Mouse (Mus musculus): ENCODE data around the gene Snx9.

Snx9 gene

GRCm38 (mm10) chr17:5806823-5807222 is 34.3 kb upstream of the Snx9 start:
- no peak for DNase-seq (ENCODE audit: low read depth)

GRCm38 (mm10) chr17:5807847-5808386 is 33.2 kb upstream of the Snx9 start:
- no peak for DNase-seq (ENCODE audit: low read depth)

- no peak for DNase-seq (ENCODE audit: low read depth)
Measured at GRCm38 (mm10) chr17:5813863-5814640, 27.1 kb upstream of the Snx9 start.

- no peak for DNase-seq (ENCODE audit: low read depth)
Measured at GRCm38 (mm10) chr17:5814641-5814920, 26.5 kb upstream of the Snx9 start.

GRCm38 (mm10) chr17:5817871-5818270 is 23.3 kb upstream of the Snx9 start:
- DNase-seq (ENCODE audit: low read depth), result no peak

- no peak for DNase-seq (ENCODE audit: low read depth)
Measured at GRCm38 (mm10) chr17:5819105-5819504, 22.0 kb upstream of the Snx9 start.

GRCm38 (mm10) chr17:5819799-5820201 is 21.3 kb upstream of the Snx9 start:
- no peak for DNase-seq (ENCODE audit: low read depth)

- no peak for DNase-seq (ENCODE audit: low read depth)
Measured at GRCm38 (mm10) chr17:5822541-5822940, 18.6 kb upstream of the Snx9 start.

GRCm38 (mm10) chr17:5823032-5823431 is 18.1 kb upstream of the Snx9 start:
- DNase-seq (ENCODE audit: low read depth), result no peak

- no peak for DNase-seq (ENCODE audit: low read depth)
Measured at GRCm38 (mm10) chr17:5827836-5828582, 13.1 kb upstream of the Snx9 start.

- no peak for DNase-seq (ENCODE audit: low read depth)
Measured at GRCm38 (mm10) chr17:5828583-5828836, 12.6 kb upstream of the Snx9 start.

GRCm38 (mm10) chr17:5828944-5829343 is 12.2 kb upstream of the Snx9 start:
- no peak for DNase-seq (ENCODE audit: low read depth)

GRCm38 (mm10) chr17:5829930-5830329 is 11.2 kb upstream of the Snx9 start:
- DNase-seq (ENCODE audit: low read depth), result no peak

GRCm38 (mm10) chr17:5830382-5830781 is 10.7 kb upstream of the Snx9 start:
- DNase-seq (ENCODE audit: low read depth), result no peak

GRCm38 (mm10) chr17:5830832-5831231 is 10.3 kb upstream of the Snx9 start:
- DNase-seq (ENCODE audit: low read depth), result no peak

GRCm38 (mm10) chr17:5831257-5831806 is 9.8 kb upstream of the Snx9 start:
- no peak for DNase-seq (ENCODE audit: low read depth)

GRCm38 (mm10) chr17:5834166-5834565 is 7.0 kb upstream of the Snx9 start:
- no peak for DNase-seq (ENCODE audit: low read depth)

- DNase-seq (ENCODE audit: low read depth), result no peak
Measured at GRCm38 (mm10) chr17:5834798-5835328, 6.3 kb upstream of the Snx9 start.

GRCm38 (mm10) chr17:5839549-5840240 is 1.4 kb upstream of the Snx9 start:
- no peak for DNase-seq (ENCODE audit: low read depth)

- DNase-seq (ENCODE audit: low read depth), result no peak
Measured at GRCm38 (mm10) chr17:5840550-5841127, 490 bp upstream of the Snx9 start.

GRCm38 (mm10) chr17:5841943-5842273 is 779 bp downstream of the Snx9 start:
- DNase-seq (ENCODE audit: low read depth), result no peak

- no peak for DNase-seq (ENCODE audit: low read depth)
Measured at GRCm38 (mm10) chr17:5842988-5843640, 2.0 kb downstream of the Snx9 start.

Data from c-Kit-positive CD71-positive TER-119-negative erythroid progenitor cells, embryonic 14.5 days (primary cell).